Mouse (Mus musculus): ENCODE measurements around the gene Pcgf2. TPM values are rescaled to one million over a fixed set of nuclear protein-coding genes. Genes with fewer than 3 reads are reported as not detected.
"Not testable (repeated sequence)": the region's sequence is repeated elsewhere in the genome, so short reads cannot be mapped to it uniquely, and the experiment has no call there.

The Pcgf2 gene
- polyA plus RNA-seq, 1 experiment from 2014 or later = 19.7 TPM

DNA sequence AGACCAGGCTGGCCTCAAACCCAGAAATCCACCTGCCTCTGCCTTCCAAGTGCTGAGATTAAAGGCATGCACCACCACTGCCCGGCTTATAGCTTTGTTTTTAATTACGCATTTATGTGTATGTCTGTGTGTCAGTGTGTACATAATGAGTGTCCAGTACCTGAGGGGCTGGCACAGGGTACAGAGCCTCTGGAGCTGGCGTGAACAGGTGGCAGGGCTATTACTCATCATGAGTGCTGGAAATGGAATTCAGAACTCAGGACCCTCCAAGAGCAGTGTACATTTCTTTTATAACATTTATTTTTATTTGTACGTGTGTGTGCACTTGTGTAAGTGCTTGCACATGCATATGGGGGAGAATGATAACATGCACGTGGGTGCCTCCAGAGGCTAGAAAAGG, 36.3 kb upstream of the Pcgf2 start:
- no peak overlapping the region for H3K4me2 ChIP-seq
- no peak for TF ChIP-seq CTCF (IDR thresholded peaks at IDR 0.05; ENCODE audit: low read depth)
- 85% methylated on average over 5 of the region's 5 CpGs for WGBS
- H3K27me3 ChIP-seq (ENCODE audit: insufficient read depth, low read length) = no peaks in the 10 kb centered on the region
- no peak overlapping the region for H3K4me3 ChIP-seq (ENCODE audit: low read depth, low read length)
- no peak for DNase-seq
- no peak for ATAC-seq (ENCODE audit: insufficient read depth)
- no peaks in the 10 kb centered on the region for H3K9me3 ChIP-seq (ENCODE audit: low read depth, low read length)
- H3K9ac ChIP-seq = no peak overlapping the region
- no peaks in the 10 kb centered on the region for H3K4me1 ChIP-seq (ENCODE audit: insufficient read depth)
- H3K36me3 ChIP-seq (ENCODE audit: insufficient read depth) = peaks cover 12% of the 10 kb centered on the region; the same call in 1 of the 2 replicates
- H3K27ac ChIP-seq (ENCODE audit: low read depth) = no peak overlapping the region

DNA sequence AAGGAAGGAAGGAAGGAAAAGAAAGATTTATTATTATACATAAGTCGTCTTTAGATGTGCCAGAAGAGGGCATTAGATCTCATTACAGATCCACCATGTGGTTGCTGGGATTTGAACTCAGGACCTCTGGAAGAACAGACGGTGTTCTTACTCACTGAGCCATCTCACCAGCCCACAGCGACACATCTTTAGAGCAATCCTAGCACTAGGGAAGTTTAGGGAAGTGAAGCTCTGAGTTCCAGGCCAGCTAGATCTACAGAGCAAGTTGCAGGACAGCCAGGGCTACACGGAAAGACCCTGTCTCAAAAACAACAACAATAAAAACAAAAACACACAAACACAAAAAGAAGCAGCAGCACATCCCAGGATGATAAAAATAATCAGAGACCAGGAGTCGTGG, 34.5 kb upstream of the Pcgf2 start:
- not testable (repeated sequence) for H3K9me3 ChIP-seq (ENCODE audit: low read depth, low read length); H3K27me3 ChIP-seq (ENCODE audit: insufficient read depth, low read length); H3K4me3 ChIP-seq (ENCODE audit: low read depth, low read length); DNase-seq; H3K27ac ChIP-seq (ENCODE audit: low read depth); H3K4me1 ChIP-seq (ENCODE audit: insufficient read depth); H3K9ac ChIP-seq; ATAC-seq (ENCODE audit: insufficient read depth); H3K4me2 ChIP-seq
- peaks cover 25% of the 10 kb centered on the region; the same call in 1 of the 2 replicates for H3K36me3 ChIP-seq (ENCODE audit: insufficient read depth)
- WGBS = 87% methylated on average over 5 of the region's 5 CpGs

DNA sequence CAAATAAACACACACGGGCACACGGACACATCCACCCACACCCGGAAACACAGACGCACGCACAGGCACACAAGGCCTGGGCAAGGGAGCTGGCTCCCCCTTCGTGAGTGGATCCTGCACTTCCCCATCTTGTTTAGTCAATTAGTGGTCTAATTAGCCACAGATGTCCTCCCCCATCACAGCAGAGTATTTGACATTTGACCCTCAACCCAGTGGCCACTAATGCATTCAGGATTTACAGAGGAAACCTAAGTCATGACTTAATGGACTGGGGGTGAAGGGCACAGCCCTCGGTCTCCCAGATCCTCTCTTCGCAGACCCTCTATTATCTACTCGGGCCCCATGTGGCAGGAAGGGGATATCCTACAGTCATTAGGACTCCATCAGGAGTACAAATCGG, 33.4 kb upstream of the Pcgf2 start:
- Histone ChIP-seq H3K4me2 (no peak overlapping the region), H3K9ac (no peak overlapping the region), H3K4me1 (ENCODE audit: insufficient read depth) (no peaks in the 10 kb centered on the region), H3K9me3 (ENCODE audit: low read depth, low read length) (no peaks in the 10 kb centered on the region), H3K36me3 (ENCODE audit: insufficient read depth) (peaks cover 35% of the 10 kb centered on the region; the same call in 1 of the 2 replicates), H3K4me3 (ENCODE audit: low read depth, low read length) (no peak overlapping the region), H3K27me3 (ENCODE audit: insufficient read depth, low read length) (no peaks in the 10 kb centered on the region), H3K27ac (ENCODE audit: low read depth) (no peak overlapping the region)
- WGBS = 32% methylated on average over 10 of the region's 10 CpGs
- no peak for ATAC-seq (ENCODE audit: insufficient read depth)
- no peak for TF ChIP-seq CTCF (IDR thresholded peaks at IDR 0.05; ENCODE audit: low read depth)
- peak; percentile 23 for DNase-seq

DNA sequence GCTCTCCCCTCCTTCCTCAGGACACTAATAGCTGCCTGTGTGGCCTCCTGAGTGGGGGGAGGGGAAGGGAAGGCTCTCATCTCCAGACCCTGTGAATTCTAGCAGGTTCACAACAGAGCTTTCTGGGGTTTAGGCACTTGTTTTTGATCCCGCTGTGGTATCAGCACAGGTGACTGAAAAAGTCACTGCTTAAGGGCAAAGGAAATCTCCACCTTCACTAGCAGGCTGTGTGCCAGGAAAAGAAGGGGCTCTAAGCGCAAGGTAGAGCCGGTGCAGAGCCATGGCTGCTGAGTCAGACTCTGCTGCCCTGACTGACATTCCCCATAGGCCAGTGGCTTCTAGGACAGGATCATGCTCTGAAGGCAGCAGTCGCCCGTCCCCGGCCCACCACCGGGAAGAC, 28.4 kb upstream of the Pcgf2 start:
- no peak for TF ChIP-seq CTCF (IDR thresholded peaks at IDR 0.05; ENCODE audit: low read depth)
- no peaks in the 10 kb centered on the region for H3K9me3 ChIP-seq (ENCODE audit: low read depth, low read length)
- no peak overlapping the region for H3K4me3 ChIP-seq (ENCODE audit: low read depth, low read length)
- no peak for DNase-seq
- no peak for ATAC-seq (ENCODE audit: insufficient read depth)
- H3K27ac ChIP-seq (ENCODE audit: low read depth) = no peak overlapping the region
- H3K4me2 ChIP-seq = no peak overlapping the region
- no peaks in the 10 kb centered on the region for H3K27me3 ChIP-seq (ENCODE audit: insufficient read depth, low read length)
- WGBS = 77% methylated on average over 7 of the region's 7 CpGs
- no peaks in the 10 kb centered on the region for H3K4me1 ChIP-seq (ENCODE audit: insufficient read depth)
- H3K36me3 ChIP-seq (ENCODE audit: insufficient read depth) = peaks cover 77% of the 10 kb centered on the region
- no peak overlapping the region for H3K9ac ChIP-seq

DNA sequence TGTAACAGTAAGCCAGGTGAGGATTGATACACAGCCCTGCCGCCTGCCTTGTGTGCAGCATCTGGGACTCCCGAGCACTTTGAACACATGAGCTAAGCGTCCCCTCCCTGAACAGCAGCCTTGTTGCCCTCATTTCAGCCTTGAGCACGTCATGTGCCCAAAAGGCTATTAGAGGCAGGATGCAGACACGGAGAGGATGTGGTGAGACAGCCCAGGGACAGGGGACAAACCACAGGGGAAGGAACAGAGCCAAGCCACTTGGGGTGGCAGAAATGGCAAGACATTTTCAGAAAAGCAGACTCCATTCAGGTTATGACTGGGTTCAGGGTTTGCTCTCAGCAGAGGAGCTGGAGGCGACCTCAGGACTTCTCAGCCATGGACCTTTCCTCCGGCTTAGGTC, 28.0 kb upstream of the Pcgf2 start:
- 78% methylated on average over 7 of the region's 7 CpGs for WGBS
- TF ChIP-seq CTCF (IDR thresholded peaks at IDR 0.05; ENCODE audit: low read depth) = no peak
- ATAC-seq (ENCODE audit: insufficient read depth) = no peak
- Histone ChIP-seq H3K4me3 (ENCODE audit: low read depth, low read length) (no peak overlapping the region), H3K36me3 (ENCODE audit: insufficient read depth) (peaks cover 81% of the 10 kb centered on the region), H3K4me2 (no peak overlapping the region), H3K9ac (no peak overlapping the region), H3K9me3 (ENCODE audit: low read depth, low read length) (no peaks in the 10 kb centered on the region), H3K4me1 (ENCODE audit: insufficient read depth) (no peaks in the 10 kb centered on the region), H3K27me3 (ENCODE audit: insufficient read depth, low read length) (no peaks in the 10 kb centered on the region), H3K27ac (ENCODE audit: low read depth) (no peak overlapping the region)
- DNase-seq = no peak

DNA sequence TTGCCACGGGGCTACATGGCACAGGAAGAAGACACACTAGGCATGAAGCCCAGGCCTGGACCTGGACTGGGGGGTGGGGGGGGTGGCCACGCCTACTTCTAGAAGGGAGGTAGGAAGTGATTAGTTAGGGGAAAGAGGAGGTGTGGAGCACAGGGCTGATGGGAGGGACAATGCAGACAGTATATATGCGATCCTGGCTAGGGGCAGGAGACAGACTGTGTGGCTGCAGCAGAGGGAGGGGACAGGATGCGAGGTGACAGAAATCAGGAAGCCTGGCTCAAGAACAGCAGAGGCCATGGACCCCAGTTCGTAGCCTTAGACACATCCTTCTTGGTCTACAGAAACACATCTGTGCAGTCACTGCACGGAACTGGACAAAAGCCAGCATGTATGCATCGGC, 23.4 kb upstream of the Pcgf2 start:
- H3K9me3 ChIP-seq (ENCODE audit: low read depth, low read length) = no peaks in the 10 kb centered on the region
- no peaks in the 10 kb centered on the region for H3K27me3 ChIP-seq (ENCODE audit: insufficient read depth, low read length)
- H3K36me3 ChIP-seq (ENCODE audit: insufficient read depth) = peaks cover 92% of the 10 kb centered on the region
- no peak overlapping the region for H3K9ac ChIP-seq
- no peak overlapping the region for H3K27ac ChIP-seq (ENCODE audit: low read depth)
- DNase-seq (peak; percentile 45), ATAC-seq (ENCODE audit: insufficient read depth) (no peak)
- 76% methylated on average over 7 of the region's 7 CpGs for whole genome bisulfite sequencing
- no peaks in the 10 kb centered on the region for H3K4me1 ChIP-seq (ENCODE audit: insufficient read depth)
- no peak overlapping the region for H3K4me3 ChIP-seq (ENCODE audit: low read depth, low read length)
- no peak for TF ChIP-seq CTCF (IDR thresholded peaks at IDR 0.05; ENCODE audit: low read depth)
- H3K4me2 ChIP-seq = no peak overlapping the region

DNA sequence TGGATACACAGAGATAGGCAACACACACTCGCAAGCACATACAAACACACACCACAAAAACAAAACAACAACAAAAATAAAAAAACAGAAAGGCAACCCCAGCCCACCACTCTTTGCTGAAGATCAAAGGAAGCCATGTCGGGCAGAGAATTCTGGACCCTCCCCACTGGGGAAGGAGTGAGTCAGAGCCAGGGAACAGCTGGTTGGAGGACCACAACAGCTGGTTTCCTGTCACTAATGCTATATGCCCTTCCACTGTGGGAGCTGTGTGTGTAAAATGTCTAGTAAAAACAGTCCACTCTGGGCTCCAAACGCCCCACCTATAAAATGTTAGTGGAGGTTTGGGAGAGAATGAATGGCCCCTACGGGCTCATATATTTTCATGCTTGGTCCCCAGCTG, 21.0 kb upstream of the Pcgf2 start:
- Histone ChIP-seq H3K4me2 (no peak overlapping the region), H3K36me3 (ENCODE audit: insufficient read depth) (peaks cover 94% of the 10 kb centered on the region), H3K9ac (no peak overlapping the region), H3K4me3 (ENCODE audit: low read depth, low read length) (no peak overlapping the region), H3K9me3 (ENCODE audit: low read depth, low read length) (no peaks in the 10 kb centered on the region), H3K4me1 (ENCODE audit: insufficient read depth) (no peaks in the 10 kb centered on the region), H3K27ac (ENCODE audit: low read depth) (no peak overlapping the region), H3K27me3 (ENCODE audit: insufficient read depth, low read length) (no peaks in the 10 kb centered on the region)
- WGBS = 86% methylated on average over 4 of the region's 4 CpGs
- ATAC-seq (ENCODE audit: insufficient read depth) (no peak), DNase-seq (no peak)
- no peak for TF ChIP-seq CTCF (IDR thresholded peaks at IDR 0.05; ENCODE audit: low read depth)

DNA sequence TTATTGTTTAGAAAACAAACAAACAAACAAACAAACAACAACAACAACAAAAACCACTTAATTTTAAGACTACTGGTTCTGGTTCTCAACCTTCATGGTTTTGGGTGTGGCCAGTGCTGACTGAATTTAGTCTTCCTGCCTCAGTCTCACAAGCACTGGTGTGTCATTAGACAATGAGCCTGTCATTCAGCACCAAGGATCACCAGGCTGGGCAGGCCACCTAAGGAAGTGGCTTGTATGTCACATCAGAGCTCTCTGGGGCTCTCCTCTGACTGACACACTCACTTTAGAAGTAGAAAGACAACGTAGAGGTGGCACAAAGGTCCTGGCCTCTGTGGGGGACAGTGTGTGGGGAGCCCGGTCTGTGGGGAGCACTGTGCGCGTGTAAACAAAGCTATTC, 18.7 kb upstream of the Pcgf2 start:
- Histone ChIP-seq H3K27me3 (ENCODE audit: insufficient read depth, low read length) (no peaks in the 10 kb centered on the region), H3K9ac (no peak overlapping the region), H3K4me2 (no peak overlapping the region), H3K4me1 (ENCODE audit: insufficient read depth) (no peaks in the 10 kb centered on the region), H3K36me3 (ENCODE audit: insufficient read depth) (peaks cover 84% of the 10 kb centered on the region), H3K4me3 (ENCODE audit: low read depth, low read length) (no peak overlapping the region), H3K27ac (ENCODE audit: low read depth) (no peak overlapping the region), H3K9me3 (ENCODE audit: low read depth, low read length) (no peaks in the 10 kb centered on the region)
- TF ChIP-seq CTCF (IDR thresholded peaks at IDR 0.05; ENCODE audit: low read depth) = no peak
- no peak for ATAC-seq (ENCODE audit: insufficient read depth)
- 83% methylated on average over 4 of the region's 4 CpGs for WGBS
- no peak for DNase-seq

All from lung, embryonic 14.5 days (tissue).